Mouse (Mus musculus): ENCODE measurements at regions not wholly inside any gene's neighbourhood (a gene's known extent, or its start where the extent isn't known, plus 50 kb on each side); places are given as distances from the start of the nearest gene placed in this dataset.
"Not testable (repeated sequence)": the region's sequence is repeated elsewhere in the genome, so short reads cannot be mapped to it uniquely, and the experiment has no call there.

- in situ Hi-C loops (cut with MboI, MseI) = no loop called here
These were observed 280.9 kb upstream of the Gm9972 start for GRCm38 (mm10) chr11:42754481-42755272.

GRCm38 (mm10) chr11:42755415-42755814 lies 280.1 kb upstream of the Gm9972 start:
- in situ Hi-C loops (cut with MboI, MseI) = no loop called here

- in situ Hi-C loops (cut with MboI, MseI) = no loop called here
These were observed 270.3 kb upstream of the Gm9972 start for GRCm38 (mm10) chr11:42765213-42765612.

DNA sequence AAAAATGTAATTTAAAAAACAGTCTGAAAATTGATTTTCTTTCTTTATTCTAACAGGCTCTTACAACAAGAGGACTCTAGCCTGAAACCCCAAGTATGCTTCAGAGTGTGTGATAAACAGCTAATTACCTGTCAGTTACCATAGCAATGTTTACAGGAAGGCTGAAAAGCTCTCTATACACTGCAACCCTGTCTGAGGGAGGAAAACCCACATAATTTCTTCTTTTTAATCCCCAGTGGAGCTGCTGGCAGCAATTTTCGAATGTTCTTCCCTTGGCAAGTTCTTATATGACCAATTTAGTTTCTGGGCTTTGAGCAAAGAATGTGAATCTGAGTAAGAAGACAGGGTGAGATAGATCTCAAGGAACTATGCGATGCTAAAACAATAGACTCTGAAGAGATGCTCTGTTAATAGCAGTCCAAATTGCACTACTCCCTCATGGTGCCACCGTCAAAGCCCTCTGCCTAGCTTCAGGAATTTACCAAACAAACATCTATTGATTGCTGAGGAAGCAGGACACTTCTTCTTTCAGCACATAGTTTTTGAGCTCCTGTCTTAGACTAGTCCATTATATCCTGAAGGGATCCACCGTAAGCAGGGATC lies 260.4 kb upstream of the Gm9972 start:
- in situ Hi-C loops (cut with MboI, MseI) = no loop called here

DNA sequence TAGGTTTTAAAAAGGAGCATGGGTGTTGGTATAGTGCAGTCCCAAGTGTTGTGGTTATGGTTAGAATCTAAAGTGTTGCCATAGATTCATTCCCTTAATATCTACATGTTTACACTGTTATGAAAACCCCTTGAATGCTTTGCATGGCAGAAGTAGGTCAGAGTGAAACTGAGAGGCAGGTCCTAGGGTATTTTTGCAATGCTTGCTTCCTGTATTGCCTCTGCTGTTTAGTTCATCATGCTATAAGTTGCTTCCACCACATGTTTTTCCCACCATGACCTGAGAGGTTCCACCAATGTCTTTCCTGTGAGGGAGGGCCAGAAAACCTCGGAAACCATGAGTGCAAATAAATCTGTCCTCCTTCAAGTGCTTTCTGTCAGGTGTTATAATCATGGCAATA lies 224.1 kb upstream of the Gm9972 start:
- in situ Hi-C loops (cut with MboI, MseI) = no loop called here

DNA sequence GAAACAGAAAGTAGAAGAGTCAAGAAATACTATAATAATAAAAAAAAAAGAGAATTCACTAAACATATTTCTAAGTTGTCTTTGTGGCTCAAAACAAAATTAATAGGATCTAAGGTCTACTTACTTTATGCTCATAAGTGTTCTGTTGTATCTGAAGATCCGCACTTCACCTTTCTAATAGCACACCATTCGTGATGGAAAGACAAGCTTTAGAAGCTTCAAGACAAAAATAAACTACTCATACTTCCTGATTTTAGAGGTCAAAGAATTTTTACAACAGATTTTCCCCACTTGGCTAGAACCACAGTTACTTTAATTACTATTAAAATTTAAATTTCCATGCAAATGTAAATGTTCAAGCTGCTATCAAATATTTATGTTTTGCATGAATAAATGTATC lies 219.8 kb upstream of the Gm9972 start:
- in situ Hi-C loops (cut with MboI, MseI) = no loop called here

- in situ Hi-C loops (cut with MboI, MseI) = no loop called here
These were observed 212.7 kb upstream of the Gm9972 start for GRCm38 (mm10) chr11:42822835-42823234.

- in situ Hi-C loops (cut with MboI, MseI) = no loop called here
These were observed 189.8 kb upstream of the Gm9972 start for GRCm38 (mm10) chr11:42845795-42846194.

- in situ Hi-C loops (cut with MboI, MseI) = no loop called here
These were observed 181.1 kb upstream of the Gm9972 start for GRCm38 (mm10) chr11:42854411-42854810.

GRCm38 (mm10) chr11:42857687-42858086 lies 177.9 kb upstream of the Gm9972 start:
- in situ Hi-C loops (cut with MboI, MseI) = no loop called here

DNA sequence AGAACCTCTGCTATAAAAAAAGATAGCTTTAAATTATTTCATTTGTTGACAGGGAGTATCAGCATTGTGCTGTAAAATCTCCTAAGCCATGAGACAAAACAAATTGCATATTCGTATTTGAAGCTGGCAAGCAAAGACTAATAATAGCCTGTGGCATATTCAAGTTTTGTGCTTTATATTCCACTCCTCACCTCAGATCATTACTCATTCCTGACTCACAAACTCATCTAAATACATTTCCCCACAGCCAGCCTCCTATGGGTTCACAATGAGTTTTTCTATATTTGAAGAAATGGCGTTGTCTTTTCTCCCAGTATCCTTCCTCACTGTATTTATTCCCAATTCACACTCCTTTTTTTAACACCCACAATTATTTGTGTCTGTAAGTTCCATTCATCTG lies 161.5 kb upstream of the Gm9972 start:
- in situ Hi-C loops (cut with MboI, MseI) = no loop called here

- in situ Hi-C loops (cut with MboI, MseI) = no loop called here
These were observed 135.5 kb upstream of the Gm9972 start for GRCm38 (mm10) chr11:42900024-42900423.

GRCm38 (mm10) chr11:42903459-42904012 lies 132.0 kb upstream of the Gm9972 start:
- in situ Hi-C loops (cut with MboI, MseI) = no loop called here

DNA sequence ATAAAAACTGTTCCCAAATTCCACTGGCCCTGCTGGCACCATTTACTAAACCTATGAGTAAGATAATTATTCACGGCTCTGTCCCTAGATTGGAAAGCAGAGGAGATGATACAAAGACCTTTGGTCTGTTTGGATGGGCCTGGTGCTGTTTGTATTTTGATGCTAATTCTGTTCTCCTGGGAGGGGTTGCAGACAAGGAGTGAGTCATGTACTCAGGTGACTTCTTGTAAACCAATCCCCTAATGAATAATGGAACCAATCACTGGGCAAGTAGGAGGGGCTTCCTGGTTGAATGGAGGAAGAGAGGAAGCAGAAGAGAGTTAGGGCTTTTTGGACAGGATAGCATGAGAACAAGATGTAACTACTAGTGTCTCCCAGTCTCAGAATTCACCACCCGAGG lies 130.0 kb upstream of the Gm9972 start:
- in situ Hi-C loops (cut with MboI, MseI) = no loop called here

- in situ Hi-C loops (cut with MboI, MseI) = no loop called here
These were observed 129.5 kb upstream of the Gm9972 start for GRCm38 (mm10) chr11:42906020-42906419.

- in situ Hi-C loops (cut with MboI, MseI) = no loop called here
These were observed 118.9 kb upstream of the Gm9972 start for GRCm38 (mm10) chr11:42916421-42917181.

GRCm38 (mm10) chr11:42919221-42919620 lies 116.3 kb upstream of the Gm9972 start:
- in situ Hi-C loops (cut with MboI, MseI) = no loop called here

DNA sequence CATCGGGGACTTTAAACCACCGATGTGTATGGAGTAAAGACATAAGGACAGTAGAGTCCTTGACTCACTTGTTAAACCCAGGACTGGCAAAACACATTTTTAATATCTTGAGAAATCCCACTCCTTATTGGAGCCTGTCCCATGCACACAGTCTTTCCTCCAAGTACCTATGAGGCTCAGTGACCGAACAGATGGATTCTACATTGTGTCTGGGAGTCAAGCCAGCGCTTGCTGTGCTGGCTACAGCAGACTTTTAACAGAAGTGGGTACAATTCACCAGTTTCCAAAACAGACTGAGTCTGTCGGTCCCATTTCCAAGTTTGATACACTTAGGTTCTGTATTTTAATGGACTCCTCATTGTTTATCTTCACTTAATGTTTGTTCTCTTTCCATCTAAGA lies 108.4 kb upstream of the Gm9972 start:
- in situ Hi-C loops (cut with MboI, MseI) = no loop called here

- in situ Hi-C loops (cut with MboI, MseI) = no loop called here
These were observed 106.6 kb upstream of the Gm9972 start for GRCm38 (mm10) chr11:42928916-42929315.

DNA sequence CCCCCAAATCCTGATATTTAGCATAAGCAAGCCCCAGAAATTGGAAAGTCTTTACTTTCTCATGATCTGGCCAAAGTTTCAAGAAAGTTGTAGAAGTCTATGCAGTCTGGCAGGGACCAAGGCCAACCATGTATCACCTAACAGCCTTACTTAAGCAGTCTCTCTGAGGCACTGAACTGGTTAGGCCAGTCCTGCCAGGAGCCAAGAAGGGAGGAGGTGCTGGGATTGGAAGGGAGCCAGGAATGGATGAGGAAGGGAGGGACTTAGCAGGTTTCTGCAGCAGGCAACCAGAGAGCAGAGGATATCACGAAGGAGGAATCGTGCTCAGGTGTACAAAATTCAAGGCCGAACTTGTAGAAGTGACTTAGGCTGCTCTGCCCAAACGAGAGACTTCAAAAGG lies 96.3 kb upstream of the Gm9972 start:
- in situ Hi-C loops (cut with MboI, MseI) = not testable (repeated sequence)

DNA sequence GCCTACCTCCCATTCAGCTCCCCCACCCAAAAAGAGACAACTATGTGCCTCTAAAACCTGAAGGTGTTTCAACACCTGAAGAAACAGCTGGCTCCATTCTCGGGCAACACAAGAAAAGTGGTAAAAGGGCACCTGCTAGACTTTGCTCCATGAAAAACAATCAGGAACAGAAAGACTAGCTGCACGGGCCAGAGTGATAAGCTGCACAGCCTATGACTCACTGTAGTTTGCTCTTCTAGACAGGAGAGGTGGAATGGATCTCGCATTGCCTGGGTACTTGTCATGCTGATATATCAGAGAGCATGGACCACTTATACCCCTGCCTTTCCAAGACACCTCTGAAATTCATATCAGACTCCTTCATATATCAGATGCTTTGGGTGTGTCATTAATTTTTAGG lies 94.0 kb upstream of the Gm9972 start:
- in situ Hi-C loops (cut with MboI, MseI) = no loop called here

GRCm38 (mm10) chr11:42942284-42942683 lies 93.3 kb upstream of the Gm9972 start:
- in situ Hi-C loops (cut with MboI, MseI) = no loop called here

All from regulatory T cell (primary cell).